Mouse (Mus musculus): ENCODE measurements at regions not wholly inside any gene's neighbourhood (a gene's known extent, or its start where the extent isn't known, plus 50 kb on each side); places are given as distances from the start of the nearest gene placed in this dataset.
A peak's percentile ranks its signal among the peaks of the same experiment; 100 is the strongest.

DNA sequence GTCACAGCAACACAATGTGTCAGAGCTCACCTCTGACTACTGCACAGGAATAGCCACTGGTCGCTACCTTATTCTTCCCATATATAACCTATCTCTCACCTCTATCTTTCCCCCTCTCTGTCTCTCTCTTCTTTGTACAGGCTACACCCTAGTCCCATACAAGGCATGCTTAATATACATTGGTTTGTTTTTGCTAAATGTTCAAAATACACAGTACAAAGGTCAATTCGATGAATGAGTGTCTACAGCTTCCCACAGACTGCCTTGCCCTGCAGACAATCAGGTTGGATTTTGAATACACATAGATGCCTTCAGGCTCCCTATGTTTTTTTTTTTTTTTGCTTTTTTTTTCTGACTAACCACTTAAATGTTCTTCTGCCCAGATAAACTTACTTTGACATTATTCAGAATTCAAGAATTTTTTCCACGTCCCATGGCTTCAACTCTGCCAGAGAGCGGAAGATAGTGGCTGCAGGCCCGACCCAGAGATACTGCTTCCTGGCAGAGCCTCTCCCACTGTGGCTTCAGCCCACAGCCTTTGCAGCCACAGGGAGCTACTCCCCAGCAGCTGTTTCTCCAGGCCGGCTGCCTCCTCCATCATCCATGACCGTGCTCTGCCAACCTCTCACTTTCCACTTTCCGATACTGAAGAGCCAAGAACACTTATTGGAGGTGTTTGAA is 161.6 kb downstream of the Thbs2 start:
- H3K4me3 ChIP-seq (ENCODE audit: low read depth, low read length): no peak overlapping the region
- H3K9ac ChIP-seq (ENCODE audit: low read depth, low read length): no peak overlapping the region
- H3K9me3 ChIP-seq (replicated peaks; ENCODE audit: control insufficient read depth, low read length, poor library complexity, severe bottlenecking): no peaks in the 10 kb centered on the region
- WGBS: 83% methylated on average over 8 of the region's 8 CpGs
- H3K4me2 ChIP-seq (ENCODE audit: low read length): no peak overlapping the region
- ATAC-seq: no peak
- H3K4me1 ChIP-seq (ENCODE audit: control insufficient read depth, insufficient read depth, low read length): no peaks in the 10 kb centered on the region
- no peaks in the 10 kb centered on the region for H3K27me3 ChIP-seq (ENCODE audit: control insufficient read depth, insufficient read depth, low read depth, low read length)
- H3K36me3 ChIP-seq (ENCODE audit: control insufficient read depth, insufficient read depth, low read length): no peaks in the 10 kb centered on the region
- no peak overlapping the region for H3K27ac ChIP-seq (ENCODE audit: low read length)

DNA sequence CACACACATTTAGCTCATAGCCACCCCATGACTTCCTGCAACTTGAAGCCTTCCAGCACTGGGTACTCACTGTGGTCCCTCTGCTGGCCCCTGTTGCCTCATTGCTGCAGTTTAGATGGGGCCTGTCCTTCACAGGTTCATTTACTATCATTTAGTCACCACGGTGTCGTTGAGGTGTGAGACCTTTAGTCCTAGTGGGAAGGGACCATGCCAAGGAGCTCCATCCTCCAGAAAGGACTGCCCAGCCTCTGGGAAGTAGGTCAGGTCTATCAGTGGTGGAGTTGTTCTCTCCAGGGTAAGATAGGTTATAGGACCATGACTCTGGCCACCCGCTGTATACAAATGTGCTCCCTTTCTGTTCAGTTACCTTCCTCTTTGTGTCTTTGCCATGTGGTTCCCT is 162.2 kb downstream of the Thbs2 start:
- H3K9me3 ChIP-seq (replicated peaks; ENCODE audit: control insufficient read depth, low read length, poor library complexity, severe bottlenecking): no peaks in the 10 kb centered on the region
- no peaks in the 10 kb centered on the region for H3K27me3 ChIP-seq (ENCODE audit: control insufficient read depth, insufficient read depth, low read depth, low read length)
- no peaks in the 10 kb centered on the region for H3K36me3 ChIP-seq (ENCODE audit: control insufficient read depth, insufficient read depth, low read length)
- no peaks in the 10 kb centered on the region for H3K4me1 ChIP-seq (ENCODE audit: control insufficient read depth, insufficient read depth, low read length)
- ATAC-seq: no peak
- H3K9ac ChIP-seq (ENCODE audit: low read depth, low read length): no peak overlapping the region
- H3K4me3 ChIP-seq (ENCODE audit: low read depth, low read length): no peak overlapping the region
- no peak overlapping the region for H3K27ac ChIP-seq (ENCODE audit: low read length)
- no peak overlapping the region for H3K4me2 ChIP-seq (ENCODE audit: low read length)
- WGBS: 89% methylated on average over 3 of the region's 3 CpGs

DNA sequence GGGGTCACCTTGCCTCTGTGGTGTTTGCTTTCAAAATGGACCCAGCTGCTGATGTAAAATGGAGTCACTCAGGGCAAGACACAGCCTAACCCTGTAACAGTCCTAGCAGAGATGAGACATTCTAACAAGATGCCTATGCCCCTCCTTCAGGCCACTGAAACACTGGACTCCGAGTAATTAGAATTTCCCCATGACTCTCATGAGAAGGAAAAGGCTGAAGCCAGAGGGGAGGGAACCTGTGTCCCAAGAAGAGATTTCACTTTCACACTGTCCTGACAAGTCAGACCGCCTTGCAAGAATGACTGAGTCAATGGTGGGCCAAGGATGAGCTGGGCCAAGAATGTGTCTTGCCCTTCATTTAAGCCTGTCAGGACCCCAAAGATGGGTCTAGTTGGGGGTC is 166.3 kb downstream of the Thbs2 start:
- Histone ChIP-seq H3K9me3 (replicated peaks; ENCODE audit: control insufficient read depth, low read length, poor library complexity, severe bottlenecking) (no peaks in the 10 kb centered on the region), H3K4me1 (ENCODE audit: control insufficient read depth, insufficient read depth, low read length) (no peaks in the 10 kb centered on the region; the same call in 1 of the 2 replicates), H3K9ac (ENCODE audit: low read depth, low read length) (no peak overlapping the region), H3K36me3 (ENCODE audit: control insufficient read depth, insufficient read depth, low read length) (no peaks in the 10 kb centered on the region), H3K4me2 (ENCODE audit: low read length) (no peak overlapping the region), H3K27me3 (ENCODE audit: control insufficient read depth, insufficient read depth, low read depth, low read length) (no peaks in the 10 kb centered on the region), H3K4me3 (ENCODE audit: low read depth, low read length) (no peak overlapping the region), H3K27ac (ENCODE audit: low read length) (no peak overlapping the region)
- ATAC-seq: no peak
- 88% methylated on average over 2 of the region's 2 CpGs for WGBS

DNA sequence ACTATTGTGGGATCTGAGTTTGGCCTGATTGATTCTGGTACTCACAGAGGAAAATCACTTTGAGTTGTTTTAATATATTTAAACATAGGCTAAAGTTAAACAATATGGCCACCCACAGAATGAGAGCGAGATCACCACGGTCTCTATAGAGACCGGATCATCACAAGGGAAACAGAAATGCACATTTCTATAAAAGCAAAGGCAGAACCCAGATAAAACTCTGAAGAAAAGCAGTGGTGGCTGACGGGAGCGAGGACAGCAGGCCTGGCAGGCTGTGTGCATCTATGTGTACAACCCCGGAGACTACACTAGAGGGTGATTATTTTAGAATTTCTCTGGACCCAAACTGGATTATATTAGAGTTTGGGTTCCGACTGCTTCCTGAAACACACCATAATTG is 168.8 kb downstream of the Thbs2 start:
- H3K9ac ChIP-seq (ENCODE audit: low read depth, low read length): no peak overlapping the region
- H3K4me3 ChIP-seq (ENCODE audit: low read depth, low read length): no peak overlapping the region
- H3K9me3 ChIP-seq (replicated peaks; ENCODE audit: control insufficient read depth, low read length, poor library complexity, severe bottlenecking): no peaks in the 10 kb centered on the region
- no peaks in the 10 kb centered on the region for H3K36me3 ChIP-seq (ENCODE audit: control insufficient read depth, insufficient read depth, low read length)
- ATAC-seq: no peak
- no peak overlapping the region for H3K4me2 ChIP-seq (ENCODE audit: low read length)
- H3K27me3 ChIP-seq (ENCODE audit: control insufficient read depth, insufficient read depth, low read depth, low read length): no peaks in the 10 kb centered on the region
- no peaks in the 10 kb centered on the region; the same call in 1 of the 2 replicates for H3K4me1 ChIP-seq (ENCODE audit: control insufficient read depth, insufficient read depth, low read length)
- H3K27ac ChIP-seq (ENCODE audit: low read length): no peak overlapping the region
- 82% methylated on average over 7 of the region's 7 CpGs for WGBS

DNA sequence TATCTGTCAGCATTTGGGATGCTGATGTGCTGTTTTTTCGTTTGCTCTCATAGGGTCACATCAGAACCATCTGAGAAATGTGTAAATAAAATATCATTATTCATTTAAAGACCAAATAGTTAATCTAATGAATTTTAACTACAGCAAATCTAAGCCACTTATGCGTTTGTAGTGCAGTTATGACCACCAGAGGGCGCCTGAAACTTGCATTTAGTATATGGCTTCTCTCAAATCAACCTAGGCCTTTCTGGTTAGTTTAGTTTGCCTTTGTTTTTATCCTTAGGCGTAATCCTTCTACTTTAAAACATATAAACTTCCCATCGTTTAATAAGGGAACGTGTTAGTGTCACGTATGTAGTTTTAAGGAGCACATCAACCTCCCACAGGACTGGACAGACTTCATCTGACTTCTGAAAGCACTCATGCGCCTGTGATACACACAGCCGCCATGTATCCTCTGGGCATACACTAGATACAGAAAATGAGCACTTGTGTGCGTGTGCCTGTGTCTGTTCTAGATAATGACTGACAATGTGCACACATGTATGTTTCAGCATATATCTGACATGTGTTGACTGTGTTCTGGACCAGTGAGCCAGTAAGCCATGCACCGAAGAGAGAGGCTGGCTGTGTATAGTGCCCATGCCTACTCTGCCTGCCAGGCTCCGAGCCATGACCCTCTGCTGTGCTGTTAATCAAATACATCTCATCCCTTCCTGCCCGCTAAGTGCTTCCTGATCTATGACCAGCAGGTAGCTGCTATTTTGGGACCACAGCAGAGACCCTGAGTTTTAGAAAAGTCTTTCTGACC is 169.4 kb downstream of the Thbs2 start:
- no peak overlapping the region for H3K9ac ChIP-seq (ENCODE audit: low read depth, low read length)
- no peak overlapping the region for H3K27ac ChIP-seq (ENCODE audit: low read length)
- no peaks in the 10 kb centered on the region; the same call in 1 of the 2 replicates for H3K4me1 ChIP-seq (ENCODE audit: control insufficient read depth, insufficient read depth, low read length)
- H3K9me3 ChIP-seq (replicated peaks; ENCODE audit: control insufficient read depth, low read length, poor library complexity, severe bottlenecking): no peaks in the 10 kb centered on the region
- no peaks in the 10 kb centered on the region for H3K27me3 ChIP-seq (ENCODE audit: control insufficient read depth, insufficient read depth, low read depth, low read length)
- WGBS: 45% methylated on average over 13 of the region's 13 CpGs
- peak; percentile 60 for ATAC-seq
- no peaks in the 10 kb centered on the region for H3K36me3 ChIP-seq (ENCODE audit: control insufficient read depth, insufficient read depth, low read length)
- no peak overlapping the region for H3K4me2 ChIP-seq (ENCODE audit: low read length)
- H3K4me3 ChIP-seq (ENCODE audit: low read depth, low read length): no peak overlapping the region

DNA sequence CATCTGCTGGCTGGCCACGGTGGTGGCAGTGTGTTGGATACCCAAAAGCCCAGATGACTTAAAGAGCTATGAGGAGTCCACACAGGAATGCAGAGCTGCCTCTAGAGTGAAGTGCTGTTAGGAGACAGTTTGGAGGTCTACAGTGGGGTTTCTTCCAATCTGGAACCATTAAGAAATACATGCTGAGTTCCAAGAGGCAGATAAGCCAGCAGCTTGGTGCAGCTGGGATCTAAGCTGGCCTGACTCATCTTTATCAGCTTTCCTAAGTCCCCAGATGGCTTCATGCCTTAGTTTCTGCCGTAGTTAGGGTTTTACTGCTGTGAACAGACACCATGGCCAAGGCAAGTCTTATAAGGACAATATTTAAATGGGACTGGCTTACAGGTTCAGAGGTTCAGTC is 172.0 kb downstream of the Thbs2 start:
- Histone ChIP-seq H3K4me3 (ENCODE audit: low read depth, low read length) (no peak overlapping the region), H3K4me2 (ENCODE audit: low read length) (no peak overlapping the region), H3K9ac (ENCODE audit: low read depth, low read length) (no peak overlapping the region), H3K36me3 (ENCODE audit: control insufficient read depth, insufficient read depth, low read length) (no peaks in the 10 kb centered on the region), H3K27ac (ENCODE audit: low read length) (no peak overlapping the region), H3K9me3 (replicated peaks; ENCODE audit: control insufficient read depth, low read length, poor library complexity, severe bottlenecking) (no peaks in the 10 kb centered on the region), H3K4me1 (ENCODE audit: control insufficient read depth, insufficient read depth, low read length) (no peaks in the 10 kb centered on the region; the same call in 1 of the 2 replicates), H3K27me3 (ENCODE audit: control insufficient read depth, insufficient read depth, low read depth, low read length) (no peaks in the 10 kb centered on the region)
- no peak for ATAC-seq
- WGBS: 70% methylated on average over 2 of the region's 2 CpGs

DNA sequence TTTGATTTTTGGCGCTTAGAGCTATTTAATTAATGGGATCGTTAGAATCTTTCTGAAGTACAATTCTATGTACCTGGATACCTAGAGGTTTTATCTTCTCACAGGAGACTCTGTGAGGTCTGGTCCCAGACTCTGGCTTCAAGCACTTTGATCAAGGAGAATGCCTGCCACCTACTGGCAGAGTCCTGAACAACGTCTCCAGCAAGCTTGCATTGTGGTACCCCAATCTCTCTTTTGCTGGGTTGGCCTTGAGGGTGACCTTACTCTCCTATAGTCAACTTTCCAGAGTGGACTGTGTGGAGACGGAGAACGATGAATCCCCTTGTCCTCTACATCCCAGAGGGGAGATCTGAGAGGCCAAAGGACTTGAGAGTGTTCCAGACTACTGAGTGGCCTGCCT is 173.5 kb downstream of the Thbs2 start:
- 15% methylated on average over 5 of the region's 5 CpGs for WGBS
- no peaks in the 10 kb centered on the region; the same call in 1 of the 2 replicates for H3K4me1 ChIP-seq (ENCODE audit: control insufficient read depth, insufficient read depth, low read length)
- H3K9me3 ChIP-seq (replicated peaks; ENCODE audit: control insufficient read depth, low read length, poor library complexity, severe bottlenecking): no peaks in the 10 kb centered on the region
- peak; percentile 67 for ATAC-seq
- H3K4me2 ChIP-seq (ENCODE audit: low read length): no peak overlapping the region
- H3K36me3 ChIP-seq (ENCODE audit: control insufficient read depth, insufficient read depth, low read length): no peaks in the 10 kb centered on the region
- H3K27me3 ChIP-seq (ENCODE audit: control insufficient read depth, insufficient read depth, low read depth, low read length): no peaks in the 10 kb centered on the region
- no peak overlapping the region for H3K9ac ChIP-seq (ENCODE audit: low read depth, low read length)
- no peak overlapping the region for H3K27ac ChIP-seq (ENCODE audit: low read length)
- no peak overlapping the region for H3K4me3 ChIP-seq (ENCODE audit: low read depth, low read length)

DNA sequence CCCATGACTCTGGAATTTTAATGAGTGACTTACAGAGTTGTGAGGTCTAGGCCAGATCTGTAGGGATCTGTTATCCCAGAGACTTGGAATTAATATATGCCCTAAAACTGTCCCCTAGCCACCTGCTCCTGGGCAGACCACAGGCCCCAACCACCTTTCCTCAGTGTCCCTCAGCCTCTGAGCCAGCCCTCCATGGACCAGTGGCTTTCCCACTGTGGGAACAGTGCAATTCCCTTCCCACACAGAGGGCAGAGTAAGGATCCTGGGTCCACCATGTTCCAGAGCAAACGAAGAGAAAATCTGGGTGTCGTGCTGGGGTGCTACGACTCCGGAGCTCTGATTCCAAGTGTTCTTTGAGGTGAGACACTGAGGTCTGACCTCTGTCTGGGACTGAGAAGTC is 174.7 kb downstream of the Thbs2 start:
- ATAC-seq: no peak
- H3K4me1 ChIP-seq (ENCODE audit: control insufficient read depth, insufficient read depth, low read length): no peaks in the 10 kb centered on the region
- H3K27me3 ChIP-seq (ENCODE audit: control insufficient read depth, insufficient read depth, low read depth, low read length): no peaks in the 10 kb centered on the region
- no peak overlapping the region for H3K4me3 ChIP-seq (ENCODE audit: low read depth, low read length)
- whole genome bisulfite sequencing: 80% methylated on average over 4 of the region's 4 CpGs
- no peak overlapping the region for H3K27ac ChIP-seq (ENCODE audit: low read length)
- H3K9me3 ChIP-seq (replicated peaks; ENCODE audit: control insufficient read depth, low read length, poor library complexity, severe bottlenecking): no peaks in the 10 kb centered on the region
- no peak overlapping the region for H3K9ac ChIP-seq (ENCODE audit: low read depth, low read length)
- H3K4me2 ChIP-seq (ENCODE audit: low read length): no peak overlapping the region
- H3K36me3 ChIP-seq (ENCODE audit: control insufficient read depth, insufficient read depth, low read length): no peaks in the 10 kb centered on the region

DNA sequence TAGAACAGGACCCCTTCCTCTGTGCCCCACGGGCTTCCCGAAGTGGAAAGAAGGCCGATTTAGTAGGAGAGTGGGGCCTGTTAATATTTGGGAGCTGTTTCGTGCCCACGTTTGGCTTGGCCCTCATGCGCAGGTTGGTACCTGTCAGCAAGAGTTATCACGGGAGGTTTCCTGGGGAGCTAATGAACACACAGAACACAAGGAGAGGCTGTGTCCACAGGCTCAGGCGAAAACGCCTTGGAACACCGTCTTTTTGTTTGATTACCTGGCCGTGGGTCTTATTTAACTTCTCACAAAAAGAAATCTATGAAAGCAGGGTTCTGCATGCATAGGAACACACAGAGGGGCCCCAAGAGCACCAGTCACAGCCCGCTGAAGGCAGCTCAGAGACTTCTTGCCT is 175.8 kb downstream of the Thbs2 start:
- Histone ChIP-seq H3K27me3 (ENCODE audit: control insufficient read depth, insufficient read depth, low read depth, low read length) (no peaks in the 10 kb centered on the region), H3K9ac (ENCODE audit: low read depth, low read length) (no peak overlapping the region), H3K27ac (ENCODE audit: low read length) (no peak overlapping the region), H3K4me2 (ENCODE audit: low read length) (no peak overlapping the region), H3K36me3 (ENCODE audit: control insufficient read depth, insufficient read depth, low read length) (no peaks in the 10 kb centered on the region), H3K4me1 (ENCODE audit: control insufficient read depth, insufficient read depth, low read length) (no peaks in the 10 kb centered on the region), H3K4me3 (ENCODE audit: low read depth, low read length) (no peak overlapping the region), H3K9me3 (replicated peaks; ENCODE audit: control insufficient read depth, low read length, poor library complexity, severe bottlenecking) (no peaks in the 10 kb centered on the region)
- no peak for ATAC-seq
- 87% methylated on average over 12 of the region's 12 CpGs for WGBS
